Mouse (Mus musculus) lung, embryonic 15.5 days (tissue): Measurements from ENCODE around the gene Zfp830. TPM values are rescaled to one million over a fixed set of nuclear protein-coding genes. Genes with fewer than 3 reads are reported as not detected.

Experiments
- ATAC-seq: fragments of 200-750 bp; cut with Nextera tagmentation; 2 replicates; pipeline ENCODE4 v1.8.0; 2017; ENCODE audit warnings: moderate number of reproducible peaks, borderline replicate concordance; ENCODE audit not compliant: low FRiP score, low TSS enrichment; ENCODE audit errors: extremely low read depth
- H3K27ac ChIP-seq: fragments of 300-500 bp; sonication (generic); 2 replicates; pipeline ENCODE4 v1.5.1; 2015; ENCODE audit warnings: moderate library complexity, mild to moderate bottlenecking, inconsistent platforms
- H3K27me3 ChIP-seq: fragments of 300-500 bp; sonication (generic); 2 replicates; pipeline ENCODE4 v1.6.1; 2015; ENCODE audit warnings: inconsistent platforms
- H3K36me3 ChIP-seq: fragments of 300-500 bp; sonication (generic); 2 replicates; pipeline ENCODE4 v1.6.1; 2015; ENCODE audit warnings: inconsistent platforms
- H3K4me1 ChIP-seq: fragments of 300-500 bp; sonication (generic); 2 replicates; pipeline ENCODE4 v1.6.1; 2015; ENCODE audit warnings: inconsistent platforms
- H3K4me2 ChIP-seq: fragments of 300-500 bp; sonication (generic); 2 replicates; pipeline ENCODE4 v1.6.1; 2015; ENCODE audit warnings: inconsistent platforms, mild to moderate bottlenecking, moderate library complexity
- H3K4me3 ChIP-seq: fragments of 300-500 bp; sonication (generic); 2 replicates; pipeline ENCODE4 v1.5.1; 2015; ENCODE audit warnings: mild to moderate bottlenecking, inconsistent platforms
- H3K9ac ChIP-seq: fragments of 300-500 bp; sonication (generic); 2 replicates; pipeline ENCODE4 v1.6.1; 2015; ENCODE audit warnings: inconsistent platforms
- H3K9me3 ChIP-seq: fragments of 300-500 bp; sonication (generic); 2 replicates; pipeline ENCODE4 v1.6.1; 2016; ENCODE audit warnings: inconsistent platforms
- WGBS: fragments of 180-500 bp; shearing (Covaris S2); methylation state at CpG from one replicate; pipeline ENCODE4 v1.1.7; 2015; 5-methylcytosine and 5-hydroxymethylcytosine counted together
- polyA plus RNA-seq: library from polyadenylated mRNA; unstranded; fragments of >200 nt; fragmentation: Nextera tagmentation; extraction: Ambion mirVana; gene quantifications from 2 replicates; pipeline ENCODE4 v1.2.1, GENCODE M21; 2015

The Zfp830 gene
- 34.4 and 36.4 TPM in 2 replicates for polyA plus RNA-seq

GRCm38 (mm10) chr11:82763742-82764437, at the start of gene Zfp830, which contains the start of gene Cct6b:
Gene Zfp830 (plus strand): TSS chr11:82764345.
Gene Cct6b (minus strand): TSS chr11:82764321.
- H3K4me2 ChIP-seq: peak within 1 kb of the TSS; percentile 83
- peak within 1 kb of the TSS; percentile 91 for H3K27ac ChIP-seq
- H3K9me3 ChIP-seq: no peaks in the 10 kb centered on the region
- peak within 1 kb of the TSS; percentile 87 for H3K4me3 ChIP-seq
- 0 out of 2 replicates have a peak, but pooled peaks cover 3% of the 10 kb centered on the region for H3K27me3 ChIP-seq
- peak; percentile 99 for ATAC-seq
- peaks cover 4% of the 10 kb centered on the region for H3K36me3 ChIP-seq
- under 1% methylated on average over 44 of the region's 44 CpGs for WGBS
- peaks cover 22% of the 10 kb centered on the region for H3K4me1 ChIP-seq
- H3K9ac ChIP-seq: peak within 1 kb of the TSS; percentile 85

- Histone ChIP-seq H3K27ac (no peak overlapping the region), H3K4me3 (no peak overlapping the region), H3K4me2 (no peak overlapping the region), H3K36me3 (no peaks in the 10 kb centered on the region), H3K4me1 (no peaks in the 10 kb centered on the region), H3K9ac (no peak overlapping the region), H3K9me3 (no peaks in the 10 kb centered on the region), H3K27me3 (no peaks in the 10 kb centered on the region)
- ATAC-seq: no peak
- 81% methylated on average over 12 of the region's 12 CpGs for WGBS
Measured at GRCm38 (mm10) chr11:82719294-82719693, 44.9 kb upstream of the Zfp830 start.

- no peaks in the 10 kb centered on the region for H3K4me1 ChIP-seq
- no peak overlapping the region for H3K9ac ChIP-seq
- no peak overlapping the region for H3K27ac ChIP-seq
- H3K4me2 ChIP-seq: no peak overlapping the region
- H3K9me3 ChIP-seq: no peaks in the 10 kb centered on the region
- no peaks in the 10 kb centered on the region for H3K36me3 ChIP-seq
- WGBS: 94% methylated on average over 2 of the region's 2 CpGs
- no peak overlapping the region for H3K4me3 ChIP-seq
- no peak for ATAC-seq
- H3K27me3 ChIP-seq: no peaks in the 10 kb centered on the region
Measured at GRCm38 (mm10) chr11:82726862-82727261, 37.3 kb upstream of the Zfp830 start.

DNA sequence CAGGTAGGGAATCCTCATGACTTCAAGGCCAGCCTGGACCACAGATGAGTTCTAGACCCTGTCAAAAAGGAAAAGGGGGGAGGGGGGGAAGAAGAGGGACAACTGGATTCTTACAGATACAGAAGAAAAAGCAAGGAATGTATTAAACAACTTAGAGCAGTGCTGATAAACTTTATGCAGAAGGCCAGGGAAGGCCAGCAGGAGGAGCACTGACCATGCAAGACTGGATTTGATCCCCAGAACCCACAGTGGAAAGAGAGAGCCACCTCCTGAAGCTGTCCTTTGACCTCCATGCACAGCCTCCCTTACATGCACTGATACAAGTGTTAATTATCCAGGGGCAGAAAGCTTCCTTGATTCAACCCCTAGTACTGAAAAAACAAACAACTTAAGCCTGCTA, 29.9 kb upstream of the Zfp830 start:
- no peaks in the 10 kb centered on the region for H3K4me1 ChIP-seq
- no peak overlapping the region for H3K9ac ChIP-seq
- no peaks in the 10 kb centered on the region for H3K9me3 ChIP-seq
- H3K36me3 ChIP-seq: no peaks in the 10 kb centered on the region
- no peak for ATAC-seq
- H3K4me2 ChIP-seq: no peak overlapping the region
- no peak overlapping the region for H3K4me3 ChIP-seq
- H3K27me3 ChIP-seq: no peaks in the 10 kb centered on the region
- no peak overlapping the region for H3K27ac ChIP-seq

DNA sequence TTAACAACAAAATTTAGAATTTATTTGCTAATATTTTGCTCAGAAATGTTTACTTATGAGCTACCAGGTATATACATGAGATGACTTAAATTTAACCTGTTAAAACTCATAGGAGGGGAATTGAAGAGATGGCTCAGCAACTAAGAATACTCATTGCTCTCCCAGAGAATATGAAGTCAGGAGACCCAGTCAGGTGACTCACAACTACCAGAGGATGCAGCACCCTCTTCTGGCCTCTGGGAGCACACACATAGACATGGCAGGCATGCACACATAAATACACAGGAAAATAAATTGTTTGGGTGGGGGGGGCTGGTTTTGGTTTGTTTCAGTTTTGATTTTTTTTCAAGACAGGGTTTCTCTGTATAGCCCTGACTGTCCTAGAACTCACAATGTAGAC, 25.1 kb upstream of the Zfp830 start:
- H3K36me3 ChIP-seq: no peaks in the 10 kb centered on the region
- no peak overlapping the region for H3K4me3 ChIP-seq
- no peaks in the 10 kb centered on the region for H3K9me3 ChIP-seq
- H3K27ac ChIP-seq: no peak overlapping the region
- H3K9ac ChIP-seq: no peak overlapping the region
- no peak overlapping the region for H3K4me2 ChIP-seq
- ATAC-seq: no peak
- no peaks in the 10 kb centered on the region for H3K27me3 ChIP-seq
- H3K4me1 ChIP-seq: no peaks in the 10 kb centered on the region

DNA sequence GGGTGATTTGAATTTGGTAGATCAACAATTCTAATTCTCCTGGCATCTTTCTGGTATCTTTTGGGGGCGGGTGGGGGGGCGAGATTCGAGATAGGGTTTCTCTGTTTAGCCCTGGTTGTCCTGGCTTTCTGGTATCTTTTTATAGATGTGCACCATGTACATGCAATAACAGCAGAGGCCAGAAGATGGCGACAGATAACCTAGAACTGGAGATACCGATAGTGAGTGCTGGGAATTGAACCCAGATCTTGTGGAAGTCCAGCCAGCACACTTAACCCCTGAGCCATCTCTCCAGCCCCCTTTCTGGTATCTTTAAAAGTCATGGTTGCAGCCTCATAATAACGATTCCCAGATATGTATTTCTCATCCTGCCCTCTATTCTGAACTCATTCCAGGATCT, 18.0 kb upstream of the Zfp830 start:
- H3K9ac ChIP-seq: no peak overlapping the region
- no peaks in the 10 kb centered on the region for H3K4me1 ChIP-seq
- no peak overlapping the region for H3K4me2 ChIP-seq
- H3K27me3 ChIP-seq: no peaks in the 10 kb centered on the region
- H3K36me3 ChIP-seq: no peaks in the 10 kb centered on the region
- WGBS: 28% methylated on average over 6 of the region's 6 CpGs
- H3K4me3 ChIP-seq: no peak overlapping the region
- no peaks in the 10 kb centered on the region for H3K9me3 ChIP-seq
- ATAC-seq: no peak
- no peak overlapping the region for H3K27ac ChIP-seq

DNA sequence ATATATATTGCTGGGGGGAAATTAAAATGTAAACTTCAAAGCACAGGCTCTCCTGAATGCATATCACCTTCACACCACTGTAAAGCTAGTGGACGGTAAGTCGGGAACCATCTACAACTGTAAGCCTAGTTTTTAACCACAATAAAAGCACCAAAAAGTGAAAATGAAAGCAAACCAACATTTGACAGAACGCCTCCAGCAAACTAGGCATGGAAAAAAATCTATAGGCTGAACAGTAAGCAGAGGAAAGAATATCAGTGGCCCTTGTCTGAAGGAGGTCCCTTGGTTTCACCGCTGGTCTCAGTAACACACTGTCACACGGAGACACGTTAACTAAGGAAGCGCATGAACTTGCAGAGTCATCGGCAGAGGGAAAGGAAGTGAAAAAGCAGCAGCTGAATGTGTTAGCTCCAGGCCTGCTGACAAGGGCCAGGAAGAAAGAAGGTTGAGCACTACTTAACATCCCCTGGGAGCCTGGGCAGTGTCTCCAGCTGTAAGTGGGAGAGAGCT, 17.2 kb upstream of the Zfp830 start:
- Histone ChIP-seq H3K4me2 (no peak overlapping the region), H3K27ac (no peak overlapping the region), H3K4me3 (no peak overlapping the region), H3K27me3 (no peaks in the 10 kb centered on the region), H3K9ac (no peak overlapping the region), H3K4me1 (no peaks in the 10 kb centered on the region), H3K9me3 (no peaks in the 10 kb centered on the region), H3K36me3 (no peaks in the 10 kb centered on the region)
- no peak for ATAC-seq
- 70% methylated on average over 8 of the region's 8 CpGs for WGBS

DNA sequence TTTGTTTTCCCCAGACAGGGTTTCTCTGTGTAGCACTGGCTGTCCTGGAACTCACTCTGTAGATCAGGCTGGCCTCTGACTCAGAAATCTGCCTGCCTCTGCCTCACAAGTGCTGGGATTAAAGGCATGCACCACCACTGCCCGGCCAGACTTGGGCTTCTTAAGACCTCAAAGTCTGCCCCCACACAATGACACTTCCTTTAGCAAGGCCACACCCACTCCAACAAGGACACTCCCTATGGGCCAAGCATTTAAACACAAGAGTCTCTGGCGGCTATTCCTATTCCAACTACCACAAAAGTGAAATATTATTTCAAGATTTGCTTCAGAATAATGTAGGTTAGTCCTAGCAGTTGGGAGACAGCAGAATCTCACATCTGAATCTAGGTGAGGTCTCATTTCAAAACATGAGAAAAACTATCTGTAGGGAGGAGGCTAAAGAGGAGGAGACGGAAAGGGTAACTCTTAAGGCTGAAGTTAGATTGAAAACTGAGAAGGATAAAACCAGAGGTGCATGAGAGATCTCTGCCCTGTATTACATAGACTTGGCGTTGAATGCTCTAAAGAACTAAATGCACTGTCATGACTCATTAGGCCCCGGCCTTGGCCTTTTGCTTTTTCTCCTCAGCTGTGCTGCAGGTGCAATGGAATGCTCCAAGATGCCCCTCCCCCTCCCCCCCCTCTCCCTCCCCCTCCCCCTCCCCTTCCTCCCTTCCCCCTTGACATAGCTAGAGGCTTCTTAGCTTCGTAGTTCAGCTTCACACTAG, 11.6 kb upstream of the Zfp830 start:
- no peak overlapping the region for H3K4me2 ChIP-seq
- no peak overlapping the region for H3K27ac ChIP-seq
- H3K4me3 ChIP-seq: no peak overlapping the region
- H3K9ac ChIP-seq: no peak overlapping the region
- H3K36me3 ChIP-seq: no peaks in the 10 kb centered on the region
- 65% methylated on average over 6 of the region's 6 CpGs for WGBS
- no peaks in the 10 kb centered on the region for H3K4me1 ChIP-seq
- no peaks in the 10 kb centered on the region for H3K27me3 ChIP-seq
- ATAC-seq: no peak
- no peaks in the 10 kb centered on the region for H3K9me3 ChIP-seq

- Histone ChIP-seq H3K4me2 (no peak overlapping the region), H3K4me3 (no peak overlapping the region), H3K4me1 (no peaks in the 10 kb centered on the region), H3K36me3 (no peaks in the 10 kb centered on the region), H3K9ac (no peak overlapping the region), H3K27me3 (0 out of 2 replicates have a peak, but pooled peaks cover 8% of the 10 kb centered on the region), H3K9me3 (no peaks in the 10 kb centered on the region), H3K27ac (no peak overlapping the region)
- ATAC-seq: no peak
- 73% methylated on average over 1 of the region's 1 CpGs for WGBS
Measured at GRCm38 (mm10) chr11:82755919-82756318, 8.2 kb upstream of the Zfp830 start.

GRCm38 (mm10) chr11:82762286-82762829, 1.8 kb upstream of the Zfp830 start:
- no peak for ATAC-seq
- Histone ChIP-seq H3K9ac (no peak overlapping the region), H3K4me2 (no peak overlapping the region), H3K27me3 (0 out of 2 replicates have a peak, but pooled peaks cover 8% of the 10 kb centered on the region), H3K4me3 (no peak overlapping the region), H3K9me3 (no peaks in the 10 kb centered on the region), H3K4me1 (peaks cover 22% of the 10 kb centered on the region), H3K27ac (no peak overlapping the region), H3K36me3 (no peaks in the 10 kb centered on the region)
- 83% methylated on average over 6 of the region's 6 CpGs for WGBS

GRCm38 (mm10) chr11:82763261-82763660, 884 bp upstream of the Zfp830 start:
- H3K27me3 ChIP-seq: 0 out of 2 replicates have a peak, but pooled peaks cover 4% of the 10 kb centered on the region
- WGBS: 8% methylated on average over 4 of the region's 4 CpGs
- peak overlapping the region; percentile 83 for H3K4me2 ChIP-seq
- peak overlapping the region; percentile 87 for H3K4me3 ChIP-seq
- no peaks in the 10 kb centered on the region for H3K9me3 ChIP-seq
- H3K4me1 ChIP-seq: peaks cover 22% of the 10 kb centered on the region
- H3K9ac ChIP-seq: peak overlapping the region; percentile 85
- no peak for ATAC-seq
- peak overlapping the region; percentile 91; the same call in 1 of the 2 replicates for H3K27ac ChIP-seq
- H3K36me3 ChIP-seq: no peaks in the 10 kb centered on the region
